Mouse (Mus musculus) inflammation-experienced regulatory T-cells, adult 6 months (primary cell): ENCODE measurements around the gene Arap2. TPM values are rescaled to one million over a fixed set of nuclear protein-coding genes. Genes with fewer than 3 reads are reported as not detected.
A peak's percentile ranks its signal among the peaks of the same experiment; 100 is the strongest.

ENCODE experiments used
- ATAC-seq: one replicate; pipeline ENCODE4 v1.8.0; 2017
- polyA plus RNA-seq, 3 experiments: library from polyadenylated mRNA; unstranded; fragments of 100-300 nt; shearing (Covaris generic); gene quantifications; one replicate each; pipeline ENCODE4 v1.2.1; 2017

Gene Arap2
- 10 to 100 TPM; 28.7 to 30.5 (median 29.4) TPM for polyA plus RNA-seq

- ATAC-seq: peak; percentile 78
Observed at GRCm38 (mm10) chr5:62765784-62766701, at the start of gene Arap2. Gene Arap2 (minus strand): TSS chr5:62766159.

GRCm38 (mm10) chr5:62815741-62816140, 49.8 kb upstream of the Arap2 start:
- ATAC-seq: peak; percentile 97

- no peak for ATAC-seq
Observed at GRCm38 (mm10) chr5:62814072-62814414, 48.1 kb upstream of the Arap2 start.

- no peak for ATAC-seq
Observed at GRCm38 (mm10) chr5:62813402-62814071, 47.6 kb upstream of the Arap2 start, which contains the start of gene Dthd1. Gene Dthd1 (plus strand): TSS chr5:62813823.

GRCm38 (mm10) chr5:62792776-62793175, 26.8 kb upstream of the Arap2 start:
- no peak for ATAC-seq

- ATAC-seq: peak; percentile 96
Observed at GRCm38 (mm10) chr5:62790921-62791564, 25.1 kb upstream of the Arap2 start.

- ATAC-seq: no peak
Observed at GRCm38 (mm10) chr5:62786809-62787208, 20.9 kb upstream of the Arap2 start.

GRCm38 (mm10) chr5:62778682-62779081, 12.7 kb upstream of the Arap2 start:
- peak; percentile 88 for ATAC-seq

- ATAC-seq: no peak
Observed at GRCm38 (mm10) chr5:62777804-62778203, 11.8 kb upstream of the Arap2 start.

- ATAC-seq: no peak
Observed at GRCm38 (mm10) chr5:62771775-62772599, 6.0 kb upstream of the Arap2 start.

- ATAC-seq: peak; percentile 27
Observed at GRCm38 (mm10) chr5:62765459-62765783, 538 bp downstream of the Arap2 start.

- ATAC-seq: no peak
Observed at GRCm38 (mm10) chr5:62764161-62764560, 1.8 kb downstream of the Arap2 start.

- no peak for ATAC-seq
Observed at GRCm38 (mm10) chr5:62763046-62763445, 2.9 kb downstream of the Arap2 start.

- ATAC-seq: no peak
Observed at GRCm38 (mm10) chr5:62762298-62762960, 3.5 kb downstream of the Arap2 start.

- ATAC-seq: no peak
Observed at GRCm38 (mm10) chr5:62760791-62761504, 5.0 kb downstream of the Arap2 start.

- ATAC-seq: peak; percentile 6
Observed at GRCm38 (mm10) chr5:62755808-62756527, 10.0 kb downstream of the Arap2 start.

GRCm38 (mm10) chr5:62752934-62753333, 13.0 kb downstream of the Arap2 start:
- ATAC-seq: peak; percentile 42

GRCm38 (mm10) chr5:62751692-62752091, 14.3 kb downstream of the Arap2 start:
- peak; percentile 72 for ATAC-seq

GRCm38 (mm10) chr5:62748168-62748567, 17.8 kb downstream of the Arap2 start:
- no peak for ATAC-seq

- no peak for ATAC-seq
Observed at GRCm38 (mm10) chr5:62743220-62743922, 22.6 kb downstream of the Arap2 start.
